Mouse (Mus musculus) v-Abl transformed pro-B cells (cell line): ENCODE results near the gene Atp5d.

Experiments
- in situ Hi-C, 2 experiments: fragments of 400-800 bp; cut with MboI; formaldehyde crosslinking; loops; one replicate each; pipeline ENCODE4 v1.15.1; 2025; ENCODE audit not compliant: unreplicated experiment in 2 of 2

The Atp5d gene

GRCm38 (mm10) chr10:80139439-80139775 is 975 bp downstream of the Atp5d start:
- in situ Hi-C loops, result no loop called here

GRCm38 (mm10) chr10:80139975-80140665 is 1.7 kb downstream of the Atp5d start:
- in situ Hi-C loops, result loop anchor here in 1 of 2 experiments (5.0 to 10.0 kb wide), 2 partner anchors 178 to 285 kb away; partner anchors contain the start of genes Ptbp1 and Wdr18

GRCm38 (mm10) chr10:80140666-80141035 is 2.2 kb downstream of the Atp5d start, which contains the start of gene Cbarp:
Gene Cbarp (minus strand): TSS chr10:80140835.
- in situ Hi-C loops, result loop anchor here in 1 of 2 experiments (5.0 to 10.0 kb wide), 2 partner anchors 178 to 286 kb away; partner anchors contain the start of genes Ptbp1 and Wdr18

- in situ Hi-C loops, result loop anchor here in 1 of 2 experiments (5.0 to 10.0 kb wide), 2 partner anchors 179 to 286 kb away; partner anchors contain the start of genes Ptbp1 and Wdr18
Measured at GRCm38 (mm10) chr10:80141243-80141642, 2.8 kb downstream of the Atp5d start.

GRCm38 (mm10) chr10:80141786-80142529 is 3.5 kb downstream of the Atp5d start:
- in situ Hi-C loops, result loop anchor here in 1 of 2 experiments (5.0 to 10.0 kb wide), 2 partner anchors 180 to 287 kb away; partner anchors contain the start of genes Ptbp1 and Wdr18

GRCm38 (mm10) chr10:80142530-80142925 is 4.1 kb downstream of the Atp5d start:
- in situ Hi-C loops, result loop anchor here in 1 of 2 experiments (5.0 to 10.0 kb wide), 2 partner anchors 180 to 288 kb away; partner anchors contain the start of genes Ptbp1 and Wdr18

- in situ Hi-C loops, result loop anchor here in 1 of 2 experiments (5.0 to 10.0 kb wide), 2 partner anchors 181 to 289 kb away; partner anchors contain the start of genes Ptbp1 and Wdr18
Measured at GRCm38 (mm10) chr10:80143664-80144063, 5.2 kb downstream of the Atp5d start.

GRCm38 (mm10) chr10:80144159-80144558 is 5.7 kb downstream of the Atp5d start:
- in situ Hi-C loops, result loop anchor here in 1 of 2 experiments (5.0 to 10.0 kb wide), 2 partner anchors 182 to 289 kb away; partner anchors contain the start of genes Ptbp1 and Wdr18

GRCm38 (mm10) chr10:80144864-80145838 is 6.7 kb downstream of the Atp5d start:
- in situ Hi-C loops, result loop anchor here in 1 of 2 experiments (5.0 to 10.0 kb wide), 2 partner anchors 183 to 290 kb away; partner anchors contain the start of genes Ptbp1 and Wdr18

- in situ Hi-C loops, result loop anchor here in 1 of 2 experiments (10.0 kb wide), 1 partner anchor 291 kb away; the partner anchor contains the start of gene Ptbp1
Measured at GRCm38 (mm10) chr10:80145896-80146295, 7.5 kb downstream of the Atp5d start.

GRCm38 (mm10) chr10:80146568-80147011 is 8.2 kb downstream of the Atp5d start:
- in situ Hi-C loops, result loop anchor here in 1 of 2 experiments (10.0 kb wide), 1 partner anchor 292 kb away; the partner anchor contains the start of gene Ptbp1

- in situ Hi-C loops, result loop anchor here in 1 of 2 experiments (10.0 kb wide), 1 partner anchor 292 kb away; the partner anchor contains the start of gene Ptbp1
Measured at GRCm38 (mm10) chr10:80147146-80147718, 8.8 kb downstream of the Atp5d start.

- in situ Hi-C loops, result loop anchor here in 1 of 2 experiments (10.0 kb wide), 1 partner anchor 293 kb away; the partner anchor contains the start of gene Ptbp1
Measured at GRCm38 (mm10) chr10:80147719-80148601, 9.5 kb downstream of the Atp5d start, which contains the start of gene Midn. Gene Midn (plus strand): TSS chr10:80148272.

- in situ Hi-C loops, result loop anchor here in 1 of 2 experiments (10.0 kb wide), 1 partner anchor 294 kb away; the partner anchor contains the start of gene Ptbp1
Measured at GRCm38 (mm10) chr10:80148610-80149290, 10.3 kb downstream of the Atp5d start.

GRCm38 (mm10) chr10:80149291-80150225 is 11.1 kb downstream of the Atp5d start:
- in situ Hi-C loops, result loop anchor here in 1 of 2 experiments (10.0 to 25.0 kb wide), 2 partner anchors 295 to 538 kb away; partner anchors contain the start of genes Mknk2 and Ptbp1
